Mouse (Mus musculus) ovary, adult 18-20 months (tissue): ENCODE measurements around the gene Rrh.

Source experiments
- DNase-seq: peaks from one replicate; pipeline ENCODE4 v3.0.0; 2022; ENCODE audit warnings: low spot score, mixed read lengths

Gene Rrh

DNA sequence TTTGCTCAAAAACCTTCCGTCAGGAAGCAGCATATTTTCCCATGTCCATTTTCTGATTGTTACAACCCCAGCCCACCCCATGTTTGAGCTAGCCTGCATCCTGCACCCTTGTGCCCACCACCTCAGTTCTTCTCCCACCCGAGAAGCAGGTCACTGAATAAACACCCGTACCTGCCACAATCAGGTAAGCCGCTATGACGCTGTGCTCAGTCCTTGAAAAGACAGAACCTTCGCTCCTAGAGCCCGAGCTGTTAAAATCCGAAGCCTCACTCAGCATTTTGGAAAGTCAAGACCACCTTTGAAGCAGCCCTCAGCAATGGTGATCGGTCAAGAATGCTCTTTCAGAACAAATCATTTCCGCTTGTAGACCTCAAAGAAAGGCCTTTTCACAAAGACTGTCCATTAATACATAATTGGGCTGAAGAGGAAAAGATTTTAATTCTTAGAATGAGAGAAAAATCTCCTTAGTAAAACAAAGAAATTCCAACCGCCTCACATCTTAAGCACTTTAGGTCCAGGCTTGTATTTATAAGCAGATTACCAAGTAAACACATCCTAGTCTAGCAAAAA lies at the start of gene Rrh:
Rrh (minus strand) TSS at position 382 of the 570 bp plus-strand sequence.
- no peak for DNase-seq

GRCm38 (mm10) chr3:129863698-129864097 lies 41.3 kb upstream of the Rrh start:
- DNase-seq = peak; percentile 13

DNA sequence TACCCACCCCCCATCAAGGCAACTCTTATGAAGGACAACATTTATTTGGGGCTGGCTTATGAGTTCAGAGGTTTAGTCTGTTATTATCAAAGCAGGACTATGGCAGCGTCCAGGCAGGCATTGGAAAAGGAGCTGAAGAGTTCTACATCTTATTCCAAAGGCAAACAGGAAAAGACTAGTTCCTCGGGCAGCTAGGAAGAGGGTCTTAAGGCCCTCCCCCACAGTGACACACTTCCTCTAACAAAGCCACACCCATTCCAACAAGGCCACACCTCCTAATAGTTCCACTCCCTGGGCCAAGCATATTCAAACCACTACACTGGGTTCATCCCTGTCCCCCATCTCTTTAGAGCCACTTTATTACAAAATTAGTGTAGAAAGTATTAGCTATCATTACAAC lies 40.2 kb upstream of the Rrh start:
- no peak for DNase-seq

DNA sequence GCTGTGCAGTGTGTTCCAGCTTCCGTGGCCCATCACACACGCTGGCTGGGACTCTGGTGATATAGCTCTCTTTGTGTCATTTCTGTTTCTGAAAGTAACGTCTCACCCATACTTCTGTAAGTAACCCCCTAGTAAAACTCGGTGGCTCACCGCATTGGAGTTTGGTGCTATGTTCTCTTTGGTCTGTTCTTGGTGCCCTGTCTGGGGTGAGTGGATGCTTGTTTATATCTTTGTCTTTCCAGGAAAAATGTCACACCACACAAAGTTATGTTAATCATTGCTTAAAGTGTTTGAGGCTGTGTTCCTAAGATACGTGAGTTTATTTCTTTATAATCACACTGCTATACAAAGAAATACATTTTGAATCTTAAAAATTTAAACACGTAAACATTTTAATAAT lies 24.5 kb upstream of the Rrh start:
- DNase-seq = no peak

- DNase-seq = no peak
Measured at GRCm38 (mm10) chr3:129845868-129846267, 23.5 kb upstream of the Rrh start.

DNA sequence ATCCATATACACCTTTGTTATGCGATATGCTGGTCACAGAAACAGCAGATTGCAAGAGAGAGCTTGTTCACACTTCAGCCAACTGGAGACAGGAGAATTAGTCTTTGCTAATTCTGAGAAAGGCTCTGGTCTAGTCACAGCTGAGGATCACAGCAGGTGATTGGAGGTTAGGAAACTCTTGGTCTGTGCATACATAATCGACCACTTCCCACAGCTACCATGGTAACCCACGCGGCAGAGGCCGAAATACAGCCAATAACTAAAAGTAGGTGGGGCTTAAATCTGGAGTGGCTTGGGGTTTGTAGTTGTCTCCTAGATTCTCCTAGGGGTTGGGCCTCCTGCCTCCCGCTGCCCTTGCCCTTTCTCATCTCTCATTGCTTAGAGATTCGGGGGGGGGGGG lies 15.6 kb upstream of the Rrh start:
- no peak for DNase-seq

GRCm38 (mm10) chr3:129836965-129837364 lies 14.6 kb upstream of the Rrh start:
- DNase-seq = no peak

- peak; percentile 24 for DNase-seq
Measured at GRCm38 (mm10) chr3:129836051-129836697, 13.8 kb upstream of the Rrh start.

DNA sequence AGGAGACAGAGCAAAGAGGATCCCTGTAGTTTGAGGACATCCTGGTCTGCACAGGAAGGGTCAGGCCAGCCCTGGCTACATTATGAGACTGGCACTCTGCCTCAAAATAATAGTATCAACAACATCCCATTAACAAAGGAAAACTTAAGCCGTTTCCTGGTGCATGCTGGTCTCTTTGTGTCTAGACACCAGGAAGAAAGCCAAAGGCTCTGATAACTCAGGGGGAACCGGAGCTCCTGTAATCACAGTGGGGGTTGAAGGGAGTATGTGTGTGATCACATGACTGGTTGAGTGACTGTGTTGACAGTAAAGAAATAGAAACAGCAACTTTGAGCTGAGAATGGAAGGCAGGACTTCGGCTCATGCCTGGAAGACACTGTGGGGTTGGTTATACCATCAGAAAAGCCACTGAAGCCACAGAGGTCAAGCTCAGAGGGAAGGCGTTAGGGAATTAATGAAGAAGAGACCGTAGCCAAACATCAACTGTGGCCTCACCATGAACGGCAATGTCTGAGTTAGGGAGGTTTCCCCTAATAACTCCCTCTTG lies 13.1 kb upstream of the Rrh start, which contains the start of gene Cfi:
Cfi (plus strand) TSS at position 497 of the 547 bp plus-strand sequence.
- no peak for DNase-seq

GRCm38 (mm10) chr3:129831035-129831568 lies 8.7 kb upstream of the Rrh start, which contains the start of gene Gar1:
TSS of gene Gar1 (minus strand) at chr3:129831396.
- peak; percentile 89 for DNase-seq

DNA sequence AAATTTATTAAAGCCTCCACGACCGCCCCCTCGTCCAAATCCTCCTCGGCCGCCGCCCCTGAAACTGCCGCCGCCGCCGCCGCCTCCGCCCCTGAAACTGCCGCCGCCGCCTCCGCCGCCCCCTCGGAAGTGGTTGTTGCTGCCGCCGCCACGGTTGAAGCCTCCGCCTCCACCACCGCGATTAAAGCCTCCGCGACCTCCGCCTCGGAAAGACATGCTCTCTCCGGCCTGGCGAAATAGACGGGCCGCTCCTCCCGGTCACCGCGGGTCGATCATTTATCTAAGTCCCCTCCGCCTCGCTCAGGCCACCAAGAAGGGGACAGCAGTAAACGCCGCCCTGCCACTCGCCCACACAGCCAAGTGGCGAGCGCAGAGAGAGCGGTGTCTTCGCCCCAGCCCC lies 8.2 kb upstream of the Rrh start:
- peak; percentile 3 for DNase-seq

DNA sequence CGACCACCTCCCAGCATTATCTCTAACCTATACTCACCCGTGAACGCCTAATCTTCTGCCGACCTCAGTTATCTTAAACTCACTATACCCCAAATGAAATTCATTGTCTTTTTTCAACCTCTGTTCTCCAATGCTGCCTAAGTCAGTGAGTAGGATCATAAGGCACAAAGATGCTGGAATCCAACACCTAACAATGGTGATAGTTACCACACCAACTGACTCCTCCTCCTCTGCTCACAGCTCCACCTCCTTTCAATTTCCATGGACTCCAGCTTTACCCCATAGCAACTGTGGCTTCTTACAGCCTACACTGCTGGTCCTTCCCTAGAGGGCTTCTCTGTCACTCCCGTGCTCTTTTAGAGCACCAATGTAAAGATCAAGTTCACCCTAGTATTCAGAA lies 5.3 kb upstream of the Rrh start:
- no peak for DNase-seq

DNA sequence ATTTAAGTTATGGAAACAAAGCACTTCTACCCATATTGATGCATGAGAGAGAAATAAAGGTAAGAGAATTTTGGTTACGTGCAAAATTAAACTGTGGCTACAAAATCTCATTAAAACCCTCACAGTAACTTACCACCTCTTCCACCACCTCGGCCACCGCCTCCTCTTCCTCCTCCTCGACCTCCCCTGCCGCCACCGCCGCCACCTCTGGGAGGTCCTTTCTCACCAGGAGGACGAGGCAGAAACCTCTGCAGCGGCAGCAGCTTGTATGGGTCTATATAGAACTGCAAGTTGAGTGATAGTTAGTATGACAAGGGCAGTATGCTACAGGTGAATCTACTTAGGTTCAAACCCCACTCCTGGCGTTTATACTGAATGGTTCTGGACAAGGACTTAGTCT lies 4.3 kb upstream of the Rrh start:
- no peak for DNase-seq

DNA sequence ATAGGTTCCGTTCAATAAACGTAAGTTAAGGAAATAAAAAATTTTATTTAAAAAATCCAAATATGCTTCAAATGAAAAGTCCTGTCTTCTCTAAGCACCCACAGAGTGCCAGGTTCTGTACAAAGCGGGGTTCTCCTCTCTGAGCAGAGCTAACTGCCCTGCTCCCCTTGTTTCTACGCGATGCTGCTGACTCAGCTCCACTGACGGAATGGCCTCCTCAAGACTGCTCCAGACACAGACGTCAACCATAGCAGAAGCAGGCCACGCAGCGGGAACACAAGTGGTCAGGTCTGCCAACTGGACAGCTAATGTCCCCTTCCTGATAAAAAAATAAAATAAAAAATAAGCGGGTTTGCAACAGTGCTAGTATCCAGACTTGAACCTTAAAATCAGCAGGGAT lies 2.5 kb upstream of the Rrh start:
- no peak for DNase-seq

GRCm38 (mm10) chr3:129824146-129824545 lies 1.8 kb upstream of the Rrh start:
- no peak for DNase-seq

DNA sequence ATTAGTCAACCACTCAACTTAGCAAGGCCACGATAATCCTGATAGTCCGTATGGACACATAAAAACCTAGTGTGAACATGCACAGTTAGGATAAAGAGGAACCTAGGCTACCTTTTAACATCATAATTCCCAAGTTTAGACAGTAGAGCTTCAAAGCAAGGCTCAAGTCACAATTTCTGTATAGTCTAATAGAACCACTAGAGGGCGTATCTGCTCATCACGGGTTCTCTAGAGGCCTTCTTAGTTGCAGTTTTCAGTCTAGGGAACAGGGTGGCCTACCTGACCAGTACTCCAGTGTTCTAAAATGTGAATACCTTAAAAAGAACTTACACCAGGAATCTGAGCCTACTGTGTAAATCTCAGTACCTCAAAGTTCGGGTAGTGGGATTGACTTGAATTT lies 906 bp upstream of the Rrh start:
- no peak for DNase-seq

DNA sequence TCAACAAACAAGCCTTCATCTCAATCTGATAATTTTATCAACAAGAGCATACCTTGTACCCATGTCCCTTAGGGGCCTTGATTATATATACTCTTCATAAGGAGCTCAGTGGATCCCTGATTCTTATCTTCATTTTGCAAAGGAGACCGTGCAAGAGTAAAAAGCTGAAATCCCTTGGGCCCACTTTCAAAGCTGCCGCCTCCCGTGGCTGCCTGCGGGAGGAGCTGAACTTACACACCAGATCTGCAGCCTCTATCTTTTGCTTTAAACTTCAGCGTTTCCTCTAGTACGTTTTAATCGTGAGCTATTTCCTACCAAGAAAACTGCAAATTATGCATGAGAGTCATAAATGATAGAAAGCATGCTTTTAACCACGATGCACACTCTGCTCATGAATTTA lies 651 bp downstream of the Rrh start:
- DNase-seq = no peak

GRCm38 (mm10) chr3:129820847-129821246 lies 1.5 kb downstream of the Rrh start:
- no peak for DNase-seq

DNA sequence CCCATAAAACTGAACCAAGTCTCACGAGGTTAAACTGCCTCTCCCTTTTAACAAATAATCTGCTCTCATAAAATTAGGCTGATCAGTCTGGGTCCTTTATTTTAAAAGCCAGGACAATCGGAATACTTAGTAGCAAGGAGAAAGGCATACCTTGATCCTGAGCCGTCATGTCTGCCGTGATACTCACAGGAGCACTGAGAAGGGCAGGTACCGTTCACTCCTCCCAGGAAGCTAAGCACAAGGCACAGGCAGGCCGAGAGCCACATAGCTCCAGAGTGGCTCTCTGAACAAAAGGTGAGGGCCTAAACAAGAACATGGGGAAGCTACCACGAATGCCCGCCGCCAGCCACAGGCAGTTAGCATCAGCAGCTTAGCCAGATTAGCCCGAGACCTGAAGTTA lies 18.6 kb downstream of the Rrh start, which contains the start of gene Lrit3:
Lrit3 (minus strand) TSS at position 266 of the 400 bp plus-strand sequence.
- no peak for DNase-seq

DNA sequence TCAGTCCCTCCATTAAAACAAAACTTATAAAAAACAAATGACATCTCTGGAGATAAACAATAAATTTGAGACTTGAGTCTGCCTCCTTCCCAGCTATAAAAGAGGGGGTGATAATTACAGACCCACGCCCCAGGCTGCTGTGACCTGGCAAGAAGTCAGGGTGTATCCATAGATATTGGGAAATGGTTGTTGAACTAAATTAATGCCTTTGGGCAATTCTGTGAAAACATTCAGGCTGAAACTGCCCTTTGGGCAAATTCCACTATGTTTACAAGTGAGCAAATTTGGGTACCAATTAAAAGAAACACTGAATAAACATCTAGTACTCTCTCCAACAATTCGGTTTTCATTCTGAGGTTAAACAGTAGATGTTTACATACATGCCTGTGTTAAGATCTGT lies 23.4 kb downstream of the Rrh start:
- no peak for DNase-seq

DNA sequence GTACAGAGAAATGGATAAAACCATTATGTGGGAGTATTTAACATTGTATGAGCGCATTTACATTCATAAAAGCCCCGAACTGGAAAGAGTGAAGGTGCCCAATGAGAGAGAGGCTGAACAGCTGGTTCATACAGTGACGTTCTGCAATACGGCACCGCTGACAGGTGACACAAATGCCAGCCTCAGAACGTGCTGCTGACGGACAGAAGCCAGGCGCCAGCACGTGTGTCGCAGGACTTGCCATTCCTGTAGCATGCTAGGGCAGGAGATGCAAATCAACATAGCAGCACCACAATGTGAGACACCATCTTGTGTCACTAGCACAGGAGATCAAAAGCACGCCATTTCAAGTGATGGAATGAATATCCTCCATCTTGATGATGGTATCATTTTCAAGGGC lies 23.8 kb downstream of the Rrh start:
- DNase-seq = no peak

DNA sequence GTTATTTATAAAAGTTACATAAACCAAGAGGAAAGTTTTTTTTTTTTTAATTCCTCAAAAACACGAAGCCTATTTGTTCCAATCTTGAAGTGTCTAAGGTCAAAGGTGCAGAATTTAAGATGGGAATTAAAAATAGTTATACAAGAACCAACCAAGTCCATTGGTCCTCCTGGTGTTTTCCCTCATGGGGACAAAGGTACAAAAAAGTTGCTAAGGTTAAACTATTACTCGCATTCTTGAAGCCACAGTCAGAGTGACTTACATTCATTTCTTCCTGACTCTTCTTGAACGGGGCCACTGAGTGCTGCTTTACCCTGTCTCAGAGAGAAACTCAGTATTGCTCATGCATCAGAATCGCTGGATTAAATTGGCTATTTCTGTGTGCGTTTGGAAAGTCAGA lies 25.0 kb downstream of the Rrh start:
- DNase-seq = no peak

DNA sequence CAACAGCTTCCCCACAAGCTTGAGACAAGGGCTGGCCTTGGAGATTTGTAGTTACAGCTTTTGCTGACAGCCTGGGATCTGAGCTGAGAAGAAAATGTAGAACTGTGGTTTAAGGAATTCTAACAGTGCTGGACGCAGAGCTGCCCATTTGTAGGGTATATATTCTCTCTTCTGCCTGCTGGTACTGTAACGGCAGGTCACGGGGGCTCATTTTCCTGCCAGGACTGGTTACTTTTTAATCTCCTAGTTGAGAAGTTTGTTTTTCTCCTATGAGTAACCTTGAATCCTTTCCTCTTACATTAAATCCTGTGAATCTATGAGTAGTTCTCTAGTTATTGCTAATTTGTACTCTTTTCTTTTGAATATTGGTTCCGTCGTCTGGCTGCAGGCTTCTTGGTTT lies 28.6 kb downstream of the Rrh start:
- DNase-seq = no peak
